Mouse (Mus musculus) small intestine, adult 2 months (tissue): ENCODE results near the gene Fanca. TPM values are rescaled to one million over a fixed set of nuclear protein-coding genes. Genes with fewer than 3 reads are reported as not detected.

Experiments
- H3K27ac ChIP-seq: fragments of 200-500 bp; 2 replicates; pipeline ENCODE4 v1.5.1; 2012; ENCODE audit warnings: low read depth, low read length, control low read depth, inconsistent platforms; ENCODE audit not compliant: insufficient read depth
- H3K27me3 ChIP-seq: fragments of 200-500 bp; 2 replicates; pipeline ENCODE4 v1.6.1; 2012; ENCODE audit warnings: mild to moderate bottlenecking, moderate library complexity, low read length, inconsistent platforms; ENCODE audit not compliant: control insufficient read depth, insufficient read depth
- H3K36me3 ChIP-seq: fragments of 200-500 bp; 2 replicates; pipeline ENCODE4 v1.6.1; 2012; ENCODE audit warnings: mild to moderate bottlenecking, low read length, control low read depth, inconsistent platforms; ENCODE audit not compliant: control insufficient read depth, insufficient read depth
- H3K4me1 ChIP-seq: fragments of 200-500 bp; 2 replicates; pipeline ENCODE4 v1.6.1; 2012; ENCODE audit warnings: low read length, inconsistent platforms, mixed read lengths; ENCODE audit not compliant: control insufficient read depth, insufficient read depth, insufficient read length
- H3K4me3 ChIP-seq: fragments of 200-500 bp; 2 replicates; pipeline ENCODE4 v1.5.1; 2012; ENCODE audit warnings: low read depth, mild to moderate bottlenecking, control low read depth, inconsistent platforms, low read length, moderate library complexity
- CTCF ChIP-seq: fragments of 200-500 bp; IDR thresholded peaks from 2 replicates; pipeline ENCODE4 v1.5.1; 2012; ENCODE audit warnings: low read depth, mild to moderate bottlenecking, control low read depth, inconsistent platforms, low read length, moderate library complexity, mixed read lengths; ENCODE audit not compliant: insufficient replicate concordance, insufficient read length; ENCODE audit errors: extremely low read depth
- POLR2A ChIP-seq: fragments of 200-500 bp; IDR thresholded peaks from 2 replicates; pipeline ENCODE4 v1.6.1; 2012; ENCODE audit warnings: low read depth, mild to moderate bottlenecking, control low read depth, inconsistent platforms, low read length, moderate library complexity
- WGBS: fragments of 180-500 bp; shearing (Covaris S2); methylation state at CpG from one replicate; pipeline ENCODE4 v1.1.7; 2018; 5-methylcytosine and 5-hydroxymethylcytosine counted together
- polyA plus RNA-seq: library from polyadenylated mRNA; depleted of rRNA; stranded (reverse); fragments of >200 nt; gene quantifications from 2 replicates; pipeline ENCODE4 v1.2.3, GENCODE M21; 2012

Gene Fanca
- polyA plus RNA-seq, 1 experiment: 14.1 TPM

DNA sequence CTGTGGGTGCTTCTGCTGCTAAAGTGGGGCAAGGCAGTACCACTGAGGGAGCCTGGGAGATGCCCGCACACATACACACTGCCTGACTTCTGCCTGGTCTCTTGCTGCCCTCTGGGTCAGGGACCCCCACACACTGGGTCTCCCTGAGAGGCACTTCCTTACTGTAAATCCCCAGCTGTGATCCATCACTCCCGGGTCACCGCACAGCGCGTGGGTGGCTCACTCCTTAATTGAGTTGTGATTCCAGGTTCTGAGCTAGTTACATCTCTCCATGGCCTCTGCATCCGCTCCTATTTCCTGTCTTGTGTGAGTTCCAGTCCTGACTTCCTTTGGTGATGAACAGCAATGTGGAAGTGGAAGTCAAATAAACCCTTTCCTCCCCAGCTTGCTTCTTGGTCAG is 12.3 kb upstream of the Fanca start:
- Histone ChIP-seq H3K27me3 (0 out of 2 replicates have a peak, but pooled peaks cover 4% of the 10 kb centered on the region), H3K4me3 (no peak overlapping the region), H3K4me1 (peaks cover 22% of the 10 kb centered on the region; the same call in 1 of the 2 replicates), H3K27ac (no peak overlapping the region), H3K36me3 (no peaks in the 10 kb centered on the region)
- WGBS: 88% methylated on average over 6 of the region's 6 CpGs
- no peak for TF ChIP-seq CTCF
- TF ChIP-seq POLR2A: no peak

DNA sequence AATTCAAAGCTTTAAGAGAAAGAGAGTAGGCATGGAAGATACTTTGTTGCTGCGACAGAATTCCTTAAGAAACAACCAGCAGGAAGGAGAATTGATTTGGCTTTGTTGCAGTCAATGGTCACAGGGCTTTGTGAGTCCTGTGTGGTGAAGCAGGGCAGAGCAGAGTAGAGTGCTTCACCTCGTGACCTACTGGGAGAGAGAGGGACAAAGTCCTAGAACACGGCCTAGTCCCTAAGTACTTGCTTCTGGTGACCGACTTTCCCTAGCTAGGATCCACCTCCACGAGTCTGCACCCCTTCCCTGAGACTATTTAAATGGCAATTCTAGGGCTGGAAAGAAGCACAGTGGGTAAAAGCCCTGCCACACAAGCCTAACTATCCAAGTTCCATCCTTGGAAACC is 11.6 kb upstream of the Fanca start:
- H3K36me3 ChIP-seq: no peaks in the 10 kb centered on the region
- 25% methylated on average over 5 of the region's 5 CpGs for WGBS
- H3K4me3 ChIP-seq: no peak overlapping the region
- peaks cover 19% of the 10 kb centered on the region; the same call in 1 of the 2 replicates for H3K4me1 ChIP-seq
- TF ChIP-seq CTCF: no peak
- TF ChIP-seq POLR2A: no peak
- H3K27ac ChIP-seq: 0 out of 2 replicates have a peak overlapping the region, but pooled peaks have one; percentile 21
- 0 out of 2 replicates have a peak, but pooled peaks cover 4% of the 10 kb centered on the region for H3K27me3 ChIP-seq

DNA sequence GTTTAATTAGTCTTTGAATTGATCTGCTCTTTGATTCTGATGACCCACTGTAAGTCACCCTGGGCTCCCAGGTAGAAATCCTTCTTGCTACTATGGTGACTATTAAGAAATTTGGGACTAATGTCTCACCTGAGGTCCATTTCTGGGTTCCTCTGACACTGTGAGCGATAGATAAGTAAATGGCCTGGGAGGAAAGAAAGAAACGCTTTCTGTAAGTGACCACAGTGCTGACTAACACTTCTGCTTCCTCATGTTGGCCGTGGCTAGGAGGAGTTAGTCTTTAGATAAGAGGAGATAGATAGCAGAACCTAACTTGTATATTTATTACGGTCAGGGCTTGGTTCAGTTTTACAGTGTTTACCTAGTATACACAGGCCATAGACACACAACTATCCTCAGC is 11.0 kb upstream of the Fanca start:
- 0 out of 2 replicates have a peak, but pooled peaks cover 4% of the 10 kb centered on the region for H3K27me3 ChIP-seq
- peak overlapping the region; percentile 20; the same call in 1 of the 2 replicates for H3K27ac ChIP-seq
- TF ChIP-seq CTCF (no peak), POLR2A (no peak)
- no peaks in the 10 kb centered on the region for H3K36me3 ChIP-seq
- 21% methylated on average over 4 of the region's 4 CpGs for WGBS
- peaks cover 19% of the 10 kb centered on the region; the same call in 1 of the 2 replicates for H3K4me1 ChIP-seq
- no peak overlapping the region for H3K4me3 ChIP-seq

DNA sequence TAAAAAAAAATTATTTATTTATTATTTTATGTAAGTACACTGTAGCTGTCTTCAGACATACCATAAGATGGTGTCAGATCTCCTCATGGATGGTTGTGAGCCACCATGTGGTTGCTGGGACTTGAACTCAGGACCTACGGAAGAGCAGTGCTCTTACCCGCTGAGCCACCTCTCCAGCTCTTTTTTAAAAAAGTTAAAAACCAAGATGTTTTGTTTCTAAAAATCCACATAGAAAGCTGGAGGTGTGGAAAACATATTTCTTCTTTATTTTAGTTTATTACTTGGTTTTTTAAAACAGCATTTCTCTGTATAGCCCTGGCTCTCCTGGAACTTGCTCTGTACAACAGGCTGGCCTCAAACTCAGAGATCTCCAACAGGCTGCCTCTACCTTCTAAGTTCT is 10.2 kb upstream of the Fanca start:
- WGBS: 94% methylated on average over 2 of the region's 2 CpGs
- 0 out of 2 replicates have a peak overlapping the region, but pooled peaks have one; percentile 20 for H3K27ac ChIP-seq
- peaks cover 19% of the 10 kb centered on the region; the same call in 1 of the 2 replicates for H3K4me1 ChIP-seq
- H3K27me3 ChIP-seq: 0 out of 2 replicates have a peak, but pooled peaks cover 4% of the 10 kb centered on the region
- H3K4me3 ChIP-seq: no peak overlapping the region
- TF ChIP-seq POLR2A (no peak), CTCF (no peak)
- H3K36me3 ChIP-seq: no peaks in the 10 kb centered on the region

DNA sequence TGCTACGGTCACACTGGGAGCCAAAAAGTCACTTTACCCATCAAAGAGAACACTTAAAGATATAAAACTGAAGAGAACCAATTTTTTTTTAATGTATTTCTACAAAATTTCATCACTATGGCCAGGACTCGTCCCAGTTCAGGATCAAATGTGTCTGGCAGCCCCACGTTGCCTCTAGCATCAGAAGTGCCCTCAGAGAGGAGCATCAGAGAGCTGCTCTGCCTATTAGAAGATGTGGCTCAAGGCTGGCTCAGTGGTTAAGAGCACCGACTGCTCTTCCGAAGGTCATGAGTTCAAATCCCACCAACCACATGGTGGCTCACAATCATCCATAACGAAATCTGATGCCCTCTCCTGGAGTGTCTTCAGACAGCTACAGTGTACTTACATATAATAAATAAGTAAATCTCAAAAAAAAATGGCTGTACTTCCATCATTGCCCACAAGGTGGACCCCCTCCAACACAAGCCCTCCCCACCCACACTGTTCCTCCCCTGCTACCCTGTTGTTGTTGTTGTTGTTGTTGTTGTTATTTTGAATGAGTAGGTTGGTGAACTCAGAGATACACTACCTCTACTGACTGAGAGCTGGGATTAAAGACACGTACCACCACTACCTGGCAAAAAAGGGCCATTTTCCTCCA is 1.3 kb upstream of the Fanca start:
- 25% methylated on average over 7 of the region's 7 CpGs for WGBS

DNA sequence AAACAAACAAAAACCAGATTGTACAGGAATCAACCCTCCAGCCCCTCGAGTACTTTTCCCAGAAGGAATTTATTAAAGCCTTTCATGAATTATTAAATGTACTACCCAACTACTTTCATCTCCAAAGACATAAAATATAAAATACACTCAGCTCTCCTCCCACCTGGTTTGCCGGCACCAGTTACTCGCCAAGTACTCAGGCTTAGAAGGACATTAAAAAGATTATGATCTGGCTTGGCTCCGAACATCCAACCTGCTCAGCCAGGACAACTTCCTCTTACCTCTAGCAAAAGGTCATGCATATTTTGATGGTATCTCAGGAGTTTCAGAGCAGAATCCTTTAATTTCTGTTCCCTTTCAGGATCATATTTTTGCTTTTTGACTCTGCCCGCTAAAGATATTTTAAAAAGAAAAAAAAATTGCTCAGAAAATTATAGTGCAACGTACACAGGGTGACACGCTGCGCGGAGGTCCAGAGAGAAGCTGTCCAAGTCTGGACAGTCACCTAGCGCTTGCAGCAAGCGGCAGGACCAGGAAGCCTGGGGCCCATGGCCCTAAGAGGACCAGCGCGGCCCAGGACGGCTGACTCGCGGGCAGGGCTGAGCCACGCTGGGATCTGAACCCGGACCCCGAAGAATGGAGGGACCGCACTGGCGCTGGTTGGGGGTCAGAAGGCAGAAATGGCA is 452 bp downstream of the Fanca start:
- WGBS: 2% methylated on average over 21 of the region's 21 CpGs
- Histone ChIP-seq H3K4me3 (peak overlapping the region; percentile 67), H3K27ac (no peak overlapping the region), H3K36me3 (no peaks in the 10 kb centered on the region), H3K27me3 (no peaks in the 10 kb centered on the region), H3K4me1 (no peaks in the 10 kb centered on the region)
- TF ChIP-seq POLR2A: no peak
- TF ChIP-seq CTCF: no peak

More for the DNA sequence above, 1.3 kb upstream of the Fanca start:
- TF ChIP-seq CTCF (peak; percentile 60; the same call in 1 of the 2 replicates), POLR2A (no peak)
- Histone ChIP-seq H3K4me3 (no peak overlapping the region), H3K36me3 (no peaks in the 10 kb centered on the region), H3K4me1 (no peaks in the 10 kb centered on the region), H3K27me3 (no peaks in the 10 kb centered on the region), H3K27ac (no peak overlapping the region)

DNA sequence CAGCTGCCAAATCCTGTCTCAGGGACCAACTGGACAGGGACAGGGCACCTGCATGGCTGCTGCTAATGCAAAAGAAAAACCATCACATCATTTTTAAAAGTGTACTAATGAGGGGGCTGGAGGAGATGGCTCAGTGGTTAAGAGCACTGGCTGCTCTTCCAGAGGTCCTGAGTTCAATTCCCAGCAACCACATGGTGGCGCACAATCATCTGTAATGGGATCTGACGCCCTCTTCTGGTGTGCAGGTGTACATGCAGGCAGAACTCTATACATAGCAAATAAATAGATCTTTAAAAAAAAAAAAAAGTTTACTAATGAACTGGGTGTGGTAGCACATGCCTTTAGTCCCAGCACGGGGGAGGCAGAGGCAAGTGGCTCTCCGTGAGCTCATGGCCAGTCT is 9.6 kb downstream of the Fanca start:
- TF ChIP-seq POLR2A (no peak), CTCF (no peak)
- WGBS: 58% methylated on average over 4 of the region's 4 CpGs
- no peaks in the 10 kb centered on the region for H3K4me1 ChIP-seq

More for the DNA sequence above, 9.6 kb downstream of the Fanca start:
- Histone ChIP-seq H3K36me3 (peaks cover 4% of the 10 kb centered on the region; the same call in 1 of the 2 replicates), H3K27me3 (no peaks in the 10 kb centered on the region), H3K4me3 (no peak overlapping the region), H3K27ac (no peak overlapping the region)
